Mouse (Mus musculus) CD4-positive, CD25-positive, alpha-beta regulatory T cell, adult 4 months (primary cell): ENCODE measurements at regions not wholly inside any gene's neighbourhood (a gene's known extent, or its start where the extent isn't known, plus 50 kb on each side); places are given as distances from the start of the nearest gene placed in this dataset.

Source experiments
- ATAC-seq: one replicate; pipeline ENCODE4 v1.8.0; 2017

- no peak for ATAC-seq
Measured at GRCm38 (mm10) chr3:38577890-38578628, 93.4 kb upstream of the Ankrd50 start.

- no peak for ATAC-seq
Measured at GRCm38 (mm10) chr3:38573594-38573993, 89.0 kb upstream of the Ankrd50 start.

GRCm38 (mm10) chr3:38572159-38572558, 87.5 kb upstream of the Ankrd50 start:
- ATAC-seq = no peak

- no peak for ATAC-seq
Measured at GRCm38 (mm10) chr3:38571224-38571623, 86.6 kb upstream of the Ankrd50 start.

GRCm38 (mm10) chr3:38569001-38569400, 84.4 kb upstream of the Ankrd50 start:
- ATAC-seq = peak; percentile 18

- ATAC-seq = peak; percentile 97
Measured at GRCm38 (mm10) chr3:38568596-38568975, 83.9 kb upstream of the Ankrd50 start.

GRCm38 (mm10) chr3:38567946-38568595, 83.4 kb upstream of the Ankrd50 start:
- ATAC-seq = no peak

- no peak for ATAC-seq
Measured at GRCm38 (mm10) chr3:38566576-38566975, 81.9 kb upstream of the Ankrd50 start.

- ATAC-seq = no peak
Measured at GRCm38 (mm10) chr3:38564844-38565243, 80.2 kb upstream of the Ankrd50 start.

GRCm38 (mm10) chr3:38564364-38564763, 79.7 kb upstream of the Ankrd50 start:
- no peak for ATAC-seq

- no peak for ATAC-seq
Measured at GRCm38 (mm10) chr3:38561186-38561585, 76.5 kb upstream of the Ankrd50 start.

GRCm38 (mm10) chr3:38555939-38556338, 71.3 kb upstream of the Ankrd50 start:
- no peak for ATAC-seq

GRCm38 (mm10) chr3:38553470-38554043, 68.9 kb upstream of the Ankrd50 start:
- no peak for ATAC-seq

GRCm38 (mm10) chr3:38547032-38547431, 62.4 kb upstream of the Ankrd50 start:
- ATAC-seq = no peak

- ATAC-seq = no peak
Measured at GRCm38 (mm10) chr3:38545501-38545896, 60.9 kb upstream of the Ankrd50 start.

- ATAC-seq = no peak
Measured at GRCm38 (mm10) chr3:38544718-38545500, 60.3 kb upstream of the Ankrd50 start.

- ATAC-seq = no peak
Measured at GRCm38 (mm10) chr3:38543816-38544215, 59.2 kb upstream of the Ankrd50 start.

GRCm38 (mm10) chr3:38541296-38541695, 56.7 kb upstream of the Ankrd50 start:
- no peak for ATAC-seq

- no peak for ATAC-seq
Measured at GRCm38 (mm10) chr3:38538309-38538708, 53.7 kb upstream of the Ankrd50 start.

GRCm38 (mm10) chr3:38537770-38538169, 53.1 kb upstream of the Ankrd50 start:
- ATAC-seq = no peak
